Mouse (Mus musculus): ENCODE data around the gene Arhgap40.

Arhgap40 gene

DNA sequence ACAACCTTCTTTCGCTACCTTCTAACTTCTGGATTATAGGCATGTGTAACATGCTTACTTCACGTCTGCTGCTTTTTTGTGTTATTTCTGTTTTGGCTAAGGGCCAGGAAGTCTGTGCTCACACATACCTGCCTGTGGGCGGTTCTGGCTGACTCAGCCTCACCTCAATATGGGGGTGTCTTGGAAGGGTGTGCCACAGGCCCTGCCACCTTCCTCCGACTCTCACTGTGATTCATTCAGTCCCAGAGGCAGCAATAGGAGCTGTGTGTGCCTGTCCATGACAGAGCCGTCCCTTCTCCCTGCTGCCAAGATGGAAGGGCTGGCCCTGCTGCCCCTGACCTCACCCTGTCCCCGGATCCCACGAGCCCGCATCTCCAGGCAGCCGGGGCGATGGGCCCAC, at the start of gene Arhgap40:
TSS of gene Arhgap40 (plus strand) at position 269 of the 400 bp plus-strand sequence.
- no peak for DNase-seq (ENCODE audit: low read depth, low spot score)

DNA sequence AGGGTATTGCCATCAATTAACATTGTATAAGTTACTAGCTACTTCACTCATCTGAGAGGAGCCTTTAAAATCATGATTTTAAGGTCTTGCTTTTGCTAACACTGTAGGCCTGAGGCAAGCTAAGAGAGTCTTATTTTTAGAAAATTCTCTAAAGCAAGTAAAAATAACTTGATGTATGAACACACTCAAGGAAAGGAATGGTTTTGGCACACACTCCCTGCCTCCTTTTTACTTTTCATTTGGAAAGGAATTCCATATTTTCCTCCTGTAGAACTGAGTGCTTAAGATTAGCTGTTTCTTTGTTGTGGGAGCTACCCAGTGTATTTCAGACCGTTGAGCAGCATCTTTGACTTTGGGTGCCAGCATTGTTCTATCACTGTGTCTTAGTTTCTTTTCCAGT, 38.4 kb upstream of the Arhgap40 start:
- no peak for DNase-seq (ENCODE audit: low read depth, low spot score)

DNA sequence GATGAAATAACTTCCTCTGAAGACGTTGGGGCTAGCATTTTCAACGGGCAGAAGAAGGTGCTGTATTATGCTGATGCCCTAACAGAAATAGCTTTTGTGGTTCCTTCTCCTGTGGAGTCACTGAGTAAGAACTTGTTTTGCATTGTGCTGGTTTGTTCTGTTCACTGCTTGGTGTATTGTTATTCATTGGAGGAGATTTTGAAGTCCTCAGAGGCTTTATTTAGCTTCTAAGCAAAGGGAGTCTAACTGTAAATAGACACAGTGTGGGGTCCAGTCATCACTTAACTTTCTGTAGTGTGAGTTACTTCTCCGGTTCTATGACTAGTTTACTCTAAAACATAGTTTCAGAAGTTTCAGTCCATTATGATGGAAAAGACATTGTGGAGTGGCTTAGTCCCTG, 35.0 kb upstream of the Arhgap40 start:
- DNase-seq (ENCODE audit: low read depth, low spot score) = peak; percentile 12

DNA sequence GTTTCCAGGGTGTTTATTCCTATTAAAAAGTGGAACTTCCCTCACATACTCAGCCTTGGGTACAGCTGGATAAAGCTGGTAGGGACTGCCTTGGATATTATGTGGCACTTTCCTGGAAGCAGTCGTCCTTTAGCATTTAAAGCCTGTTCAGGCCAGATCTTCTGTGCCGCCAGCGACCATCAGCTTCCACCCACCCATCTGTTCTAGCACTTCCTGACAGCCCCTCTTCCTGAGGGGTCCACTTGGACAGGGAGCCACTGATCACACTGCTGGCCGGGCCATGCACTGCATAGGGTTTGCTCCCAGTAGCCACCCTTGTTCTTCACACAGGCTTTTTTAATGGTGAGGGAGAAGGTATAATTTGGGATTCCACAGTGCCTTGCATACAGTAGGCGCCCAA, 14.1 kb upstream of the Arhgap40 start:
- DNase-seq (ENCODE audit: low read depth, low spot score) = no peak

DNA sequence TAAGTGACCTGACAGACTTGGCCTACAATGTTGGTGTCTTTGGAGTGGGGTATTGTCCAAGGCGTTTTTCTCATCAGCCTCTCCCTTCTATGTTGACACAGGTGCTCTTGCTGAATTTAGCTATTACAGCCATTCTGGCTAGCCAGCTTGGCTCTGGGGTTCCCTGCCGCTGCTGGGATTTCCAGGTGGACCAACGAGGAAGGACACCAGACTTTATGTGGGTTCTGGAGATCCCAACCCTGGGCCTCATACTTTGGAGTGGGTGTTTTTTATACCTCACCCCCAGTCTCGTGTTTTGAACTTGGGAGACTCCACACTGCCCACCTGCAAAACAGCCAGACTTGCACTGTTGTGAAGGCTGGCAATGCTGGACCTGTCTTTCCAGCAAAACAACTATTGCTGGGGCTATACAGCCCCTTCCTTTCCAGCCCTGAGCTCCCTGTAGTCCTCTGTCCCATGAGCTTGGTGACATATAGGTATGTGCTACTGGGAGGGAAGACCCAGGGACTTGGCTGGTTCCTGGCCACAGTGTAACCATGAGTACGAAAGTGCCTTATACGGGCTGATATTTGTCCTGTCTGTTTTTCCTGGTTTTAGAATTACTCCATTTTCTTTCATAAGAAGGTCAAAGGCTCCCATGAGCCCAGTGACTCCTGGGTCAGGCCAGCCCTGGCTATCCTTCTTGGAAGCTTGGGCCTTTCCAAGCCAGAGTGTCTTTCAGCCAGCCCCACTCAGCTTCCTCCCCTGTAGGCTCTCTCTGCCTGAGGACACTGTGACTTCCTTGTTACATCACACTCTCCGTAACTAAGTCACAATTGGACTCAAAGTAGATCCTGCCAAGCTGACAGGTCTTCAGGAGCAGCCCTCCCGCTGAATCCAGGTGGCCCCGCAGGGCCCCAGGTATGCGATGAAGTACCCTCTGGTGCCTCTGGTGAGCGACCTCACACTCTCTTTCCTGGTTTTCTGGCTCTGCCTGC, 10.5 kb upstream of the Arhgap40 start, which contains the start of gene Adig:
TSS of gene Adig (plus strand) at position 777 of the 977 bp plus-strand sequence.
- no peak for DNase-seq (ENCODE audit: low read depth, low spot score)

DNA sequence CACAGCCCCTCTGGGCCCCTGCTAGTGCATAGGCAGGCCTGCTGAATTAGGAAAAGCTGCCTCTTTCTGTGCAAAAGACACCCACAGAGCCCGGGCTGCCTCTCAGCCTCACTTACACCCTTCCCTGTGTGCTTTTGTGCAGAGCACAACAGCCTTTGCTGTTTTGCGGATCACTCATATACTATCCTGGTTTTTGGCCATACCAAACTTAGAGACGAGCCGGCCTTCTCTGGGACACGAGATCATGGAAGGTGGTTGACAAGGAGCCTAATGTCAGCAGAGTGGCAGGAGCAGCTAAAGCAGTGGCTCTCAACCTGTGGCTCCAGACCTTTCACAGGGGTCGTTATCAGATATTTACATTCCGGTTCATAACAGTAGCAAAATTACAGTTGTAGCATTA, 9.4 kb upstream of the Arhgap40 start:
- no peak for DNase-seq (ENCODE audit: low read depth, low spot score)

DNA sequence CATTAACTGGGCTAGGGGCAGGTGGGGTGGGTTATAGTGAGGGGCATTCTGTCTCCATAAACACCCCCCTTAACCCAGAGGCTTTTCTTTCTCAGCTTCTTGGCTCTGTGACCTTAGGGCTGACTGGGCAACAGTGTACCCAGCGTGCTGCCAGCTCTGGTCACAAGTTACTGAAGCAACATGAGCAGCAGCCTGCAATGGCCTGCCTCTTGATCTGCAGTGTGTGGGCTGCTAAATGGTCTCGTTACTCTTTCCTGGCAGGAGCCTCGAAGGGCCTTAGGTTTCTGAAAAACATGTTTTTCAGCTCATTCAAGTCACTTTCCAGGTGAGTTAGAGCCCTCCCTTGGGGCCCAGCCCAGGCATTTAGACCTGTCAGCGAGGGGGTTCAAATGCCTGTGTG, 8.9 kb upstream of the Arhgap40 start:
- DNase-seq (ENCODE audit: low read depth, low spot score) = no peak

DNA sequence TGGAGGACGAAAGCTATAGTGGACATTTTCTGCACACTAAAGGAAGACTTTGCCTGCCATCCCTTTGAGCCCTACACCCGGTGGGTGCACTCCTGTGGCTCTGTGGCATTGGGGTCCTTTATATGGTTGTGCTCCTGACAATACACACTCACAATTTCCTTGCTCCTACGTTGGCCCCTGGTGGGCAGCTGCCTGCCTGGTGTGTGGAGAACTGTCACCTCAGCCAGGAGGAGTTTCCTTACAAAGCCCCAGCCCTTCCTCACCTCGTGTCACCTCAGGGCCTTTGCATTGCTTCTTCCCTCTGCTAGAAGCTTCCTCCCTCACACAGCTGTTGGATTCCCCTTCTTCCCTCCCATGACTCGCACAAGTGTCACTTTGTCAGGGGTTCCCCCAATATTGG, 6.1 kb upstream of the Arhgap40 start:
- DNase-seq (ENCODE audit: low read depth, low spot score) = no peak

DNA sequence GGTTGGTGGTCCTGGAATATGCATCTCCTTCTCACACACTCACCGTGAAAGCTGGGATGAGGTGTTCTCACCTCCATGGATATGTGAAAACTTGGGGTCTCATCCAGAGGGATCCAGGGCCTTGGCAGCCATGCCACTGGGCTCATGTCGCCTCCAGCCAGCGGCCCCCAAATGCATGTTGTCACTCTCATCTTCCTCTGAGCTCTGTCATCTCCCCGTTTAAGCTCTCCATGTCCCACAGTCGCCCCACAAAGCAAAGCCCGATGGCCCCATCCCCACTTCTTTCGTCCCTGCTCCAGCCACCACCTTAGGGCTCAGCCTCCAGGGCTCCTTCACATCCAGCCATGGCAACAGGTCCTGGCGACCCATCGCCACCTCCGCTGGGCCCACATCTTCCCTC, 5.5 kb upstream of the Arhgap40 start:
- no peak for DNase-seq (ENCODE audit: low read depth, low spot score)

DNA sequence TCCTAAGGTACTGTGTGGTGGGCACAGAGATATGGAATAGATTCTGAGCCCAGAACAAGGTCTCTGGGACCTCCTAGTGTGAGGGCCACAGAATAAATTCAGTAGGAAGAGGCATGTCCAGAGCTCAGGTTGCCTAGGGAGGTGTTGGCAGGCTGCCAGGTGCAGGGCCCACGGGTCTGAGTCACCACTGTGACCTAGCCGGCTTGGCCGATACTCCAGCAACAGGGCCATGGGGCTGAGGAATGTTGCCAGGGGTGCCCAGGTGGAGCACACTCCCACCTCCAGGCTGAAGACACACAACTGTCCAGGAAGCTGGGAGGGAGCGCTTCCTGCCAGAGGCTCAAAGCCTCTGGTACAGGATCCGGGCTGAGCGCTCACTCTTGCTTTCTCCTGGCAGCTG, 1.9 kb upstream of the Arhgap40 start:
- no peak for DNase-seq (ENCODE audit: low read depth, low spot score)

DNA sequence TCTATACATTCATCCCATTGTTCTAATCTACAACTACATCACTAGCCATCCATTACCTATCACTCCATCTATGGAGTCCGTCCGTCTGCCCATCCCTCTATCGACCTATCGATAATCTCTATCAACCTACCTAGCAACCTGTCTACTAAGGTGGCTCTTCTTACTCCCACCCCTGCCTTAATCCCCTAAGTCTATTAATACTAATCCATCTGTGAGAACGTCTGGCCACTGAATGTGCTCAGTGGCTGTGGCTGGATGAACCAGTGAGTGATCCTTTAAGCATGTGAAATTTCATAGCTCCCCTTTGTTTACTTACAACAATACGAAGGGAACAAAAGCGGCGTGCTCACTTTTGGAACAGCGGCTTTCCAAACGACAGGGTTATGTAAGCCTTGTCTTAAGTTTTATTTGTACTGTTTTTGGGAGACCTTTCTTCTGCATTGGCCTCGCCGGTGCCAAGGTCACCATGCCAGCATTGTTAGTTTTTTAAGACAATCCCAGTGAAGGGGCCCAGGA, 1.3 kb downstream of the Arhgap40 start:
- no peak for DNase-seq (ENCODE audit: low read depth, low spot score)

DNA sequence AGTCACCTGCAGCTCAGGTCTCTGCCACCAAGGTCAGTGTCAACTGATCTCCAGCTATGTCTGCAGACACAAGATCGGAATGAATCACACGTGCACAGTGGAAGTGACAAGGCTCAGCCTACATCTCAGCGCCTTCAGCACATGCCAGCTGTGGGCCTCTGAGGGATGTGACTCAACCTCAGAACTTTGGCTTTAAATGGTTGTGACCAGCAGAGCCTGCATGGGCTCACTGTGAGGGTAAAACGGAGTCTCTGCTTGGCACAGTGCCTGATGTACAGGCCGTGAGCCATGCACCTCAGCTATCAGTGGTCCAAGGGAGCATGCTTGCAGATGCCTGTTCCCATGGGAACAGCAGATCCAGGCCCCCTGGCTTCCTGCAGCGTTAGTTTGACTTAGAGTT, 6.0 kb downstream of the Arhgap40 start:
- no peak for DNase-seq (ENCODE audit: low read depth, low spot score)

DNA sequence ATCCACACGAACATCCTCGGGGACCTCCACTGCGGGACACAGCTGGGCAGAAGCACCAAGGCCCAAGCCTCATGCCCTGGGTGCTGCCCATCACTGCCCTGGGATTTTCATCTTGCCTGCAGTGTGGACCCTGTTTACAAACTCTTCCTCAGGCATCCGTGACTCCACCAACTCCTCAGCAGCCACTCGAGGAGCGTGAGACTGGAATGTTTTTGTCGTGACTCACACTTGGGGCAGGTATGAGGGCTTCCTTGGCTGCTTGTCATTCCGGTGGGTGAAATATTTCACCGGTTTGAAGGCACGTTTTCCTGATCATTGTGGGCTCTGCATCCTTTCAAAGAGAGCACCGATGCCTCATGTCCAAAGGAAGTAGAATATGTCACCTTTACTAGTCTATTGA, 6.5 kb downstream of the Arhgap40 start:
- DNase-seq (ENCODE audit: low read depth, low spot score) = no peak

DNA sequence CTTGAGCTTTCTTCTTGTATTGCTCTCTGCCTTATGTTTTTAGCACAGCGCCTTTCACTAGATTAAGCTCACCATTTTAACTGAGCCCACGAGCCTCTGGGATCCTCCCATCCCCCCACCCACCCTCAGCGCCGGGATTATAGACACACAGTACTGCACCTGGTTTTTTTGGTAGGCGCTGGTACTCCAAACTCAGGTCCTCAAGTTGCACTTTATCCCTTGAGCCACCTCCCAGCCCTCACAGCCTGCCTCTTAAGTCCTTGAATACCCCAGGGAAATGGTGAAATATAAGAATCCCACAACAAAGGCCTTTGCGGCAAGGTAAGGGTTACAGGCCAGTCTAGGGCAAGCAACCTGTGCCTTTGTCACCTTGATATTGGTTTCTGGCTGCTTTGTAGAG, 7.2 kb downstream of the Arhgap40 start:
- no peak for DNase-seq (ENCODE audit: low read depth, low spot score)

DNA sequence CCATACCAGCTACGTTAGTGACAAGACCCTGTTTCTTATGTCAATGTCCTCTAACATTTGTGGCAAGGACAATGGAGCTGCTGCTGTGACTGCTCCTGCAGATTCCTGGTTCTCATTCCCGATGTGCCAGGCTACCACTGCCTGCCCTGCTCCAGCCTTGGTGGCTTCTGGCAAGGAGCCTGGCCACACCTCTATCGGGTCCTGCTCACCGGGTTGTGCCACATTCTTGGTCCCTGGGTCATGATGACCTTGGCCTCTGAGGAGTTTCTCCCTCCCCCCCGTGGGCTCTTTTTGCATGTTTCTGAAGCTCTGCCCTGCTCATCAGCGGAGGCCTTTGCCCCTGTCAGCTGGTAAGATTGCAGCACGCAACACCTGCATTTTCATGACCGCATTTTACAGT, 10.5 kb downstream of the Arhgap40 start:
- DNase-seq (ENCODE audit: low read depth, low spot score) = no peak

DNA sequence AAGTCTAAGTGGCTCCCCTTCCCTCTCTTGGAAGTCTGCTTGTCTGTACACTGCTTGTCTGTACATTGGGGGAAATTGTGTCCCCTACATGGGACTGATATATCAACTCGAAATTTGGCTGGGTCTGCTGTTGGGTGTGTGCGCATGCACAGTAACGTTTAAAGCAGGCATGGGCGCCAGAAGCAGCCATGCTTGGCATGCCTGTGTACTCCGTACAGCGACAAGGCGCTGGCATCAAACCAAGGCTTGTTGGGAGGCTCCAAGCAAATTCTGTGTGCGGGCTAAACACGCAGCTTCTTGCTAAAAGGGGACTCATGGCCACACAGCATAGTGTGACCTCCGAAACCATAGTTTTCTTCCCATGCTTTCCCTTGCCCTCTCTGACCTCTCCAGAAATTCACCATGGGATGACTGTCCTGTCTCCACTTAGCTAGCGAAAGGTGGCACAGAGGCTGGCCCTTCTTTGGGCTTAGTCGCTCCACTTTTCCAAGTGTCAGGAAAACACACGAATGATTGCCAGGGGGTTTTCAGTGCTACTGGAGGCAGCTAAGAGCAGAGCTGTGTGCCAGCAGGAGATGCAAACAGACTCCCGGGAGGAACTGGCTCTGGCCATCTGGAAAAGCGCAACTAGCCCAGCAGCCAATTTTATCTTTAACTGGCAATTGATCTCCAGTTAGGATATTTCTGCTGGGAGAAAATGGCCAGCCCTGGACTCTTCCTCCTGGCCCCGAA, 11.7 kb downstream of the Arhgap40 start:
- no peak for DNase-seq (ENCODE audit: low read depth, low spot score)

DNA sequence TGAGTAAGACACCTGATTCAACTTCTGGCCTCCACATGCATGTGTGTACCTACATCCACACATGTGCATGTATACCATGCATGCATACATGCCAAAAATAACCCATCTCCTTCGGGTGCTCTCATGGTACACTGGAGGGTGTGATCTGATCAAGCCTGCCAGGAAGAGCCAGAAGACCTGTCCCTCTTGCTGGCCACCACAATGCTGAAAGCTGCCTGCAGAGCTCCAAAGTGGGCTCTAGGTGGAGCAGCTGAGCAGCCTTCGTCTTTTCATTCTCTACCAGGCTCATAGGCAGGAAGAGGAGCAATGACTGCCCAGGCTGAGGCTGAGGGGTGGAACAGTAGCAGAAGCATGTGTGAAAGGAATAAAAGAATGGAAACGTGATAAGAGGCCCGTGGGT, 21.5 kb downstream of the Arhgap40 start:
- DNase-seq (ENCODE audit: low read depth, low spot score) = peak; percentile 67

DNA sequence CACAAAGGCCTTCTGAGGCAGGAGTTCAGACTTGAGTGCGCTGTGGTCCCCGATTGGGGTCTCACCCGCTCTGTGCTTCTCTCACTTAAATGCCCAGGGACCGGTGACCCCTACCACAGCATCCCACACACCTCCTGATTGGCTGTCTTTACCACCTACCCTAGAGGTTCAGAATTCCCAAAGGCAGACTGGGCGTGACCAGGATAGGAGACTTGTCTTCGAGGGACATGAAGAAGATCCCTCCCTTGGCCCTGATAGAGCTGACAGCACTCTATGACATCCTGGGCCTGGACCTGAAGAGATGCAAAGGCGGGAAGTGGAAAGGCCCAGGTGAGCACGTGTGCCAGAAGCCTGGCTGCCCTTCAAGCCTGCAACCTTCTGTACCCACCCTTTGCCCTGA, 22.0 kb downstream of the Arhgap40 start:
- no peak for DNase-seq (ENCODE audit: low read depth, low spot score)

DNA sequence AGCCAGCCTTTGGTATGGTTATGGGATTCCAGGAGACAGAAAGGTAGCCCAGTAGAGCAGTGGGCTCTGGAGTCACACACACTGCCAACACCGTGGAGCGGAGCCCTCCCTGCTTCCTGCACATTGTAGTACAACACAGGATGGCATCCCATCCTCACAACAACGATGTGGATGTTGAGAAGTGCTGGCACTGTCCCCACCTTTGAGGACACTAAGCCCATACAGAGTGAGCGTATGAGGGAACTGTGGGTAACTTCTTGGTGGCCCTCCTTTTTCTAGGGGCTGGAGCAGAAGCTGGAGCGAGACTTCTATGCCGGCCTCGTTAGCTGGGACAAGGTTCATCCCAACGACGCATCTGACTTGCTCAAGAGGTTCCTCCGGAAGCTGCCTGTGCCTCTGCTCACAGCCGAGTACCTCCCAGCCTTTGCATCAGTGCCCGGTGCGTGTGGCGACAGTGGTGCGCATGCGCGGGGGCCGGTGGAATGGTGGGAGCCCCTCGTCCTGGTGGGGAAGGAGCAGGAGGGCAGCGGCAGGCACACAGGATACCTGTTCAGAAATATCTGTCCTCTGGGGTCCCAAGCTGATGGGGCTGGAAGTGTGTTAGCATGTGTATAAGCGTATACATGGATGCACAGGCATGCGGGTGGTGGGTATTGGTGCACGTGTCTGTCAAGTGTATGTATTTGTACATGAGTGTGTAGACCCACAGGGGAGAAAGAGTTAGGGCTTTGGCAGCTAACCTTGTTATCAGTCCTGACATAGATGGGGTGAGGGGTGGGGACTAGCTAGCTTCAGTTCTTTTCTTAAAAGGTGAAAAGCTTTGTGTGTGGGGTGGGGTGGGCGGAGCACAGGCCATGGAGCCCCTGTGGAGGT, 27.1 kb downstream of the Arhgap40 start:
- peak; percentile 57 for DNase-seq (ENCODE audit: low read depth, low spot score)

DNA sequence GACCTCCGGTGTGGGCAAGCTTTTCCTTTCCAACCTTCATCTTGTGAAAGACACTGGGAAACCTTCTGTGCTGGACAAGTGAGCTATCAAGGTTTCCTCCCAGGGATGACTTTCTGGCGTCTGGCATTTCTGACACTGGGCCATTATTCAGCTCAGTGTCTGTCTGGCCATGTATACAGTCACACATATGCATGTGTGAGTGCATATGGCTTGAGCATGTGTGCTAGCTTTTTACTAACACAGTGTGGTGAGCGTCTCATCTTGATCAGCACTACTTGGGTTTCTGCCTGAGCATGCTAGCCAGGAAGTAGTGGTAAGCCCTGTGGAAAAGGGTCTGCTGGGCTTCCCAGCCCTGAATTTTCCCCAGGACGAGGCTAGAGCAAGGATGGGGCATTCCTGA, 28.7 kb downstream of the Arhgap40 start:
- no peak for DNase-seq (ENCODE audit: low read depth, low spot score)

DNA sequence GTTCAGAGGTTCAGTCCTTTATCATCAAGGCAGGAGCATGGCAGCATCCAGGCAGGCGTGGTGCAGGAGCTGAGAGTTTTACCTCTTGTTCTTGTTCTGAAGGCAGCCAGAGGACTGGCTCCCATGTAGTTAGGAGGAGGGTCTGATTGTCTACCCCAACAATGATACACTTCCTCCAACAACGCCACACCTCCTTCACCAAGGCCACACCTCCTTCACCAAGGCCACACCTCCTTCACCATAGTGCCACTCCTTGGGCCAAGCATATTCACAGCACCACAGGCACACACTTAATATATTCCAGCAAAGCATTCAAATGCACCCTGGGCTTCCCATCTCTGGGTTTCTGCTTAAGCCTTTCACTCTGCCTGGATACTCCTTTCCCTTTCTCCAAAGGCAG, 32.7 kb downstream of the Arhgap40 start:
- DNase-seq (ENCODE audit: low read depth, low spot score) = peak; percentile 31

DNA sequence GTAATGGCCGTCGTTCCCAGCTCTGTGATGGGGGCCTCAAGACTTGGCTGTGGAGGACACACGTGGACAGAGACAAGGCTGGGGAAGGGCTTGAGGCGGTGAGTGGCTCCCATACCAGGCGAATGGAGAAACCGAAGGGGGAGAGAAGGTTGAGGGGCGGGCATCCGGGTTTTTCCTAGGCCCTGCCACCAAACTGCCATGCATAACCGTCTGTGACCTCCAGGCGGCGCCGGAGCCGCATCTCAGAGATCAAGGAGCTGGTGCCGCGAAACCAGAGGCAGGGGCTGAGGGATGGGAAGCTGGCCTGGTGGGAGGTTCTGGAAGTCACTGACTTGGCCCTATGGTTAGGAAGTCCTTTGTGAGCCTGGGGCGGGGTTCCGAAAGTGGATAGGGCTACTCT, 34.2 kb downstream of the Arhgap40 start:
- DNase-seq (ENCODE audit: low read depth, low spot score) = peak; percentile 93

All from ES-CJ7 (cell line).